Mouse (Mus musculus): Measurements from ENCODE around the gene Ccdc32. TPM values are rescaled to one million over a fixed set of nuclear protein-coding genes. Genes with fewer than 3 reads are reported as not detected.

Gene Ccdc32
- polyA plus RNA-seq, 1 experiment from 2014 or later: 55.9 TPM

- H3K4me2 ChIP-seq (replicated peaks; ENCODE audit: low read depth): no peak overlapping the region
- no peak overlapping the region for H3K4me3 ChIP-seq (ENCODE audit: low read depth, low read length)
- no peak overlapping the region for H3K9ac ChIP-seq (ENCODE audit: low read depth, low read length)
- H3K9me3 ChIP-seq (ENCODE audit: control insufficient read depth): no peaks in the 10 kb centered on the region
- H3K27me3 ChIP-seq (replicated peaks; ENCODE audit: control insufficient read depth, insufficient read depth, low read length): no peaks in the 10 kb centered on the region
- no peak for TF ChIP-seq CTCF (IDR thresholded peaks at IDR 0.05; ENCODE audit: low read depth)
- ATAC-seq: no peak
- WGBS: 79% methylated on average over 2 of the region's 2 CpGs
- H3K27ac ChIP-seq (ENCODE audit: low read depth, low read length): no peak overlapping the region
- H3K36me3 ChIP-seq (ENCODE audit: control insufficient read depth, insufficient read depth): no peaks in the 10 kb centered on the region
- 0 out of 2 replicates have a peak, but pooled peaks cover 9% of the 10 kb centered on the region for H3K4me1 ChIP-seq (replicated peaks; ENCODE audit: control insufficient read depth, insufficient read depth, low read length)
Measured at GRCm38 (mm10) chr2:119045163-119045562, 16.0 kb upstream of the Ccdc32 start.

- Histone ChIP-seq H3K4me2 (replicated peaks; ENCODE audit: low read depth) (no peak overlapping the region), H3K27me3 (replicated peaks; ENCODE audit: control insufficient read depth, insufficient read depth, low read length) (no peaks in the 10 kb centered on the region), H3K9ac (ENCODE audit: low read depth, low read length) (no peak overlapping the region), H3K4me1 (replicated peaks; ENCODE audit: control insufficient read depth, insufficient read depth, low read length) (no peaks in the 10 kb centered on the region), H3K27ac (ENCODE audit: low read depth, low read length) (no peak overlapping the region), H3K4me3 (ENCODE audit: low read depth, low read length) (no peak overlapping the region), H3K36me3 (ENCODE audit: control insufficient read depth, insufficient read depth) (peaks cover 17% of the 10 kb centered on the region), H3K9me3 (ENCODE audit: control insufficient read depth) (no peaks in the 10 kb centered on the region)
- TF ChIP-seq CTCF (IDR thresholded peaks at IDR 0.05; ENCODE audit: low read depth): peak; percentile 69
- 48% methylated on average over 4 of the region's 4 CpGs for WGBS
- no peak for ATAC-seq
Measured at GRCm38 (mm10) chr2:119040882-119041281, 11.7 kb upstream of the Ccdc32 start.

- Histone ChIP-seq H3K9ac (ENCODE audit: low read depth, low read length) (peak overlapping the region; percentile 81), H3K4me2 (replicated peaks; ENCODE audit: low read depth) (peak overlapping the region; percentile 82), H3K4me3 (ENCODE audit: low read depth, low read length) (peak overlapping the region; percentile 88), H3K27ac (ENCODE audit: low read depth, low read length) (no peak overlapping the region), H3K9me3 (ENCODE audit: control insufficient read depth) (no peaks in the 10 kb centered on the region), H3K36me3 (ENCODE audit: control insufficient read depth, insufficient read depth) (peaks cover 17% of the 10 kb centered on the region), H3K4me1 (replicated peaks; ENCODE audit: control insufficient read depth, insufficient read depth, low read length) (peaks cover 5% of the 10 kb centered on the region; the same call in 1 of the 2 replicates), H3K27me3 (replicated peaks; ENCODE audit: control insufficient read depth, insufficient read depth, low read length) (no peaks in the 10 kb centered on the region)
- TF ChIP-seq CTCF (IDR thresholded peaks at IDR 0.05; ENCODE audit: low read depth): no peak
- ATAC-seq: no peak
- WGBS: 11% methylated on average over 7 of the region's 7 CpGs
Measured at GRCm38 (mm10) chr2:119035397-119035745, 6.2 kb upstream of the Ccdc32 start.

DNA sequence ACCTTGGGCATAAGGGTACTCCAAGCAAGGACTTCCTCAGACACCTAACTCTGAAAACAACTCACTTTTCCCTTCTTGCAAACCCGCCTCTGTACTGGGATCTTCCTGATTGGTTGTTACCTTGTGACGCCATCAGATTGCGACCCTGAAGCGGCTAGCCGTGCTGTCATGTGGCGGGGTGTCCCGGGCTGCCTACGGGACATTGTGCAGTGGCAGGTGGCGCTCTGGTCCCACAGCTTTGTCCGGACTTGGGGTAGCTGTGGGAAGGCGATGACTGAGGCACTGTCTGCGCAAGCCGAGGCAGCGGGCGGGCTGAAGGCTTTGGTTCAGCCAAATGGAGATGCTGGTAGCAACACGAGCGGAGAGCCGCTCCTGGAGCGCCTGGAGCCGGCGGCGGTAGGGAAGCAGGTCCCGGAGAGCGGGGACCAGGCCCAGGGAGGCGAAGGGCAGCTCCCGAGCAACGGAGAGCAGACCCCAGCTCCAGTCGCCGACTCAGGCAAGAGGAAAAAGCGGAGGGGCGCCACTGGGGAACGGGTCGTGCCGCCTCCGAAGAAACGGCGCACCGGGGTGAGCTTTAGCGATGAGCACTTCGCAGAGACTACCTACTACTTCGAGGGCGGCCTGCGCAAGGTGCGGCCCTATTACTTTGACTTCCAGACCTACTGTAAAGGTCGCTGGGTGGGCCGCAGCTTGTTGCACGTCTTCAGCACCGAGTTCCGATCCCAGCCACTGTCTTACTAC is 5.6 kb upstream of the Ccdc32 start, which contains the start of gene Rpusd2:
Rpusd2 (plus strand) TSS at position 135 of the 741 bp plus-strand sequence.
- TF ChIP-seq CTCF (IDR thresholded peaks at IDR 0.05; ENCODE audit: low read depth): peak; percentile 63
- Histone ChIP-seq H3K4me2 (replicated peaks; ENCODE audit: low read depth) (peak within 1 kb of the TSS; percentile 82), H3K36me3 (ENCODE audit: control insufficient read depth, insufficient read depth) (peaks cover 17% of the 10 kb centered on the region), H3K27me3 (replicated peaks; ENCODE audit: control insufficient read depth, insufficient read depth, low read length) (no peaks in the 10 kb centered on the region), H3K4me3 (ENCODE audit: low read depth, low read length) (peak within 1 kb of the TSS; percentile 88), H3K27ac (ENCODE audit: low read depth, low read length) (peak within 1 kb of the TSS; percentile 81), H3K4me1 (replicated peaks; ENCODE audit: control insufficient read depth, insufficient read depth, low read length) (peaks cover 5% of the 10 kb centered on the region; the same call in 1 of the 2 replicates), H3K9ac (ENCODE audit: low read depth, low read length) (peak within 1 kb of the TSS; percentile 81), H3K9me3 (ENCODE audit: control insufficient read depth) (no peaks in the 10 kb centered on the region)
- ATAC-seq: peak; percentile 96
- under 1% methylated on average over 49 of the region's 49 CpGs for WGBS

DNA sequence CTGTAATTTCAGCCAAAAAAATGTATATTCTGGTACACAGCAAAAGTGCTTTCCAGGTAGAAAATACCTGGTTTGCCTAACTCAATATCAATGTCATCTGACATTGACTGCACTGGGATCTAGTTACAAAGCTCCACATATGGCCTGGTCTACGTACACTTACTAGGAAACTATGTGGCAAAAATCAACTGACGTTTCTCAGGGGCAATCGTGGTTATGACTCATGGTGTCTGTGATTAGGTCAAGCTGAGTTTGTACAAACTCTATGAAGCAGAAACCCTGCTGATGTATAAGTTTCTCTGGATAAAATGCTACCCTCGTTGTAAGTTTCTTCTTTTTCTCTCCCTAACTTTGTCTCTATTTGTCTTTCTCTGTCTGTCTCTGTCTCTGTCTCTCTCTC is 3.0 kb upstream of the Ccdc32 start:
- Histone ChIP-seq H3K36me3 (ENCODE audit: control insufficient read depth, insufficient read depth) (peaks cover 5% of the 10 kb centered on the region), H3K4me1 (replicated peaks; ENCODE audit: control insufficient read depth, insufficient read depth, low read length) (peaks cover 8% of the 10 kb centered on the region; the same call in 1 of the 2 replicates), H3K4me2 (replicated peaks; ENCODE audit: low read depth) (no peak overlapping the region), H3K4me3 (ENCODE audit: low read depth, low read length) (no peak overlapping the region), H3K9me3 (ENCODE audit: control insufficient read depth) (no peaks in the 10 kb centered on the region), H3K9ac (ENCODE audit: low read depth, low read length) (no peak overlapping the region), H3K27me3 (replicated peaks; ENCODE audit: control insufficient read depth, insufficient read depth, low read length) (no peaks in the 10 kb centered on the region), H3K27ac (ENCODE audit: low read depth, low read length) (no peak overlapping the region)
- no peak for ATAC-seq
- 37% methylated on average over 4 of the region's 4 CpGs for WGBS
- no peak for TF ChIP-seq CTCF (IDR thresholded peaks at IDR 0.05; ENCODE audit: low read depth)

DNA sequence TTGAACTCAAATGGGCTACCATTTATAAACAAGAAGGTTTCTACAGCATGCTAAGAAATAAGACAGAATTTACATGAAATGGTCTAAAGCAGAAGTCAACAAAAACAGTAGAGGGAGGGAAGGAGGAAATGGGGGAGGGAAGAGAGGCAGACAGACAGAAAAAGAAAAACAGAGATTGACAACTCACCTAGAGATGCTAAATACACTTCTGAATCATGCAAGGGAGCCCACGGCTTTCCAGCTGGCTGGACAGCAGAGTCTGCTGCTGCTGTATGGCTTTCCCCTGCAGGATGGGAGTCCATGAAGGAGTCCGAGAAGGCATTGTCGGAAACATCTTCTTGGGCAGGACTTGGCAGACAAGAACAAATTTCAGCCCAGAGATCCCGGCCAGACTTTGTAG is 2.2 kb downstream of the Ccdc32 start:
- Histone ChIP-seq H3K27me3 (replicated peaks; ENCODE audit: control insufficient read depth, insufficient read depth, low read length) (no peaks in the 10 kb centered on the region), H3K4me1 (replicated peaks; ENCODE audit: control insufficient read depth, insufficient read depth, low read length) (0 out of 2 replicates have a peak, but pooled peaks cover 3% of the 10 kb centered on the region), H3K4me2 (replicated peaks; ENCODE audit: low read depth) (no peak overlapping the region), H3K9me3 (ENCODE audit: control insufficient read depth) (no peaks in the 10 kb centered on the region), H3K27ac (ENCODE audit: low read depth, low read length) (no peak overlapping the region), H3K36me3 (ENCODE audit: control insufficient read depth, insufficient read depth) (peaks cover 20% of the 10 kb centered on the region), H3K4me3 (ENCODE audit: low read depth, low read length) (no peak overlapping the region), H3K9ac (ENCODE audit: low read depth, low read length) (no peak overlapping the region)
- 93% methylated on average over 4 of the region's 4 CpGs for WGBS
- no peak for ATAC-seq
- TF ChIP-seq CTCF (IDR thresholded peaks at IDR 0.05; ENCODE audit: low read depth): no peak

Measured in intestine, postnatal 0 days (tissue).